Mouse (Mus musculus): ENCODE data around the gene Dab1.

GRCm38 (mm10) chr4:104396095-104396494 lies 776.9 kb downstream of the Dab1 start:
- TF ChIP-seq CTCF (IDR thresholded peaks at IDR 0.05; ENCODE audit: borderline replicate concordance, insufficient read depth, low read depth, low read length) (no peak), POLR2A (IDR thresholded peaks at IDR 0.05; ENCODE audit: borderline replicate concordance, insufficient read depth, low read length) (no peak)
